Mouse (Mus musculus): ENCODE measurements around the gene Crabp1.

GRCm38 (mm10) chr9:54764091-54764490 is 457 bp upstream of the Crabp1 start:
- TF ChIP-seq CTCF (IDR thresholded peaks at IDR 0.05; ENCODE audit: insufficient read depth, low read length) (no peak), POLR2A (IDR thresholded peaks at IDR 0.05; ENCODE audit: borderline replicate concordance, extremely low read depth, low read depth, low read length) (no peak)

Data from lung, adult 2 months (tissue).